Mouse (Mus musculus) gastrocnemius, adult 8-10 months (tissue): ENCODE results near the gene Gm20388. TPM values are rescaled to one million over a fixed set of nuclear protein-coding genes. Genes with fewer than 3 reads are reported as not detected.
A peak's percentile ranks its signal among the peaks of the same experiment; 100 is the strongest.

Source experiments
- DNase-seq, 2 experiments: peaks; one replicate each; pipeline ENCODE4 v3.0.0; 2022; ENCODE audit warnings: low spot score in 2 of 2
- total RNA-seq, 4 experiments: library from RNA; stranded (reverse); gene quantifications; 2 replicates each; pipeline ENCODE4 v1.2.4; 2022

The Gm20388 gene
- total RNA-seq, 4 experiments from 2014 or later: 4.4 to 20.0 (median 7.9) TPM; not detected in 1

- no peak for DNase-seq
These were observed 1168.6 kb downstream of the Gm20388 start for GRCm38 (mm10) chr8:121079201-121079600.

GRCm38 (mm10) chr8:121079944-121080343 is 1169.3 kb downstream of the Gm20388 start:
- DNase-seq: no peak

- DNase-seq: no peak
These were observed 1169.9 kb downstream of the Gm20388 start for GRCm38 (mm10) chr8:121080361-121081090.

DNA sequence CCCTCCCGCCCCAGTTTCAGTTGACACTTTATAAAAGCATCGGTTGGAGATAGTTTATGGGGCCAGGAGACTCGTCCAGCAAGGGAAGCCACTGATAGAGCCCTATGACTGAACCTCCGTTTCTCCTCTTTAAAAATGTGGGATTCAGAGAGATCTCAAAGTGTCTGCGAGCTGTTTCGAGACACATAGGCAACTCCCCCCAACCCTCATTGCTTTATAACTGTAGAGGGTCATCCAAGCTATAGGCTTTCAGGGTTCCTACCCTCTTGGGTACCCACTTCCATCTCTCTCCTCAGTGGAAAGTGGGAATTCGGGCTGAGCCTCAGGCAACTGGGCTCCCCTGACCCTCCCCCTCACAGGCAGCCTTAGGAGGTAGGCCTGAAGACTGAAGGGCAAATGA is 1170.8 kb downstream of the Gm20388 start:
- DNase-seq: no peak

- no peak for DNase-seq
These were observed 1171.8 kb downstream of the Gm20388 start for GRCm38 (mm10) chr8:121082218-121083092.

DNA sequence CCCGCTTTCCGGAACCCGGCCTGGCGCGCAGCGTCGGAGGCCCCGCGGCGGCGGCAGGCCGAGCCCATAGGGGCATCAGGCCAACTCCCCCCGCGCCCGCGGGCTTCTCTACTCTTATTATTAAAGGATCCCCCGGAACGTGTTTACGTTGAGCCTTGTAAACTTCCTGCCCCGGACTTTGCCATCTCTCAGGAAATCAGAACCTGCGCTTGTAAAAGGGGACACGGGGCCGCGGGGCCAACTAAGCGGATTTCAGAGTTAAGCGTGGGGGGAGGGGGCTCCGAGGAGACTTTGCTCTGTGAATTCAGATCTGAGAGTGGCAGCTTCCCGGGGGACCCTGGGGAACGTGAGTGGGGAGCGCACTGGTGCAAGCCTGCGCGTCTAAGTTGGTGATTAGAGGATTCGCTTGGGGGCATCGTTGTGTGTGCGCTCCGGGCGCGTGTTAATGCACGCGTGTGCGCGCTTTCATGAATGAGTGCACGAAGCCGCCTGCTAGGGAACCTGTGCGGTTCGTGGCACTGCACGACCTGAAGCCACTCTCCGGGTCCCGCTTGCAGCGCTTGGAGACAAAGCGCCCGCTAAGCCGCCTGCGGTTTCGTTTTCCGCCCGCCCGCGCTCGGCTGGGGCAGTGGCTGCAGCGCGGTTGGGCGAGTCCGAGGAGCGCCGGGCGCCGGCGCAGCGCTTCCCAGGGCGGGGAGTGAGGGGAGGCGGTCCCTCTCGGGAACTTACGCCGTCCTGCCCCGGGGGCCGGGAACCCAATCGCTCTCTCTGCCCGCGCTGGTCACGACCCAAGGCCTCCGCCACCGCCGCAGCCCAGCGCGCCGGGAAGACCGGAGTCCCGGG is 1172.7 kb downstream of the Gm20388 start:
- peak; percentile 25 to 30 for DNase-seq

DNA sequence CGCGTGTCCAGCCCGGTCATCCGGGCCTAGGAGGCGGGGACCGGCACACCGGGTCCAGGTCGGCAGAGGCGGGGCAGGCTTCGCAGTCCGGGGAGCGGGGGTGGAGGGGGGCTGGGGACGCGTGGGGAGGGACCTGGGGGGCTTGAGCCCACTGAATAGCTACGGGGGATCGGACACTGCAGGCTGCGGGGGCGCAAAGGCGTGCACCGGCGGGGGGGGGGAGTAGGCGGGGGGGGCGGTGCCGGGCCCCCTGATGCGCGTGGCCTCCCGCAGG is 1173.2 kb downstream of the Gm20388 start:
- DNase-seq: no peak

GRCm38 (mm10) chr8:121084210-121084951 is 1173.7 kb downstream of the Gm20388 start, which contains the start of gene Foxf1:
Foxf1 (plus strand) TSS chr8:121084386.
- DNase-seq: no peak

DNA sequence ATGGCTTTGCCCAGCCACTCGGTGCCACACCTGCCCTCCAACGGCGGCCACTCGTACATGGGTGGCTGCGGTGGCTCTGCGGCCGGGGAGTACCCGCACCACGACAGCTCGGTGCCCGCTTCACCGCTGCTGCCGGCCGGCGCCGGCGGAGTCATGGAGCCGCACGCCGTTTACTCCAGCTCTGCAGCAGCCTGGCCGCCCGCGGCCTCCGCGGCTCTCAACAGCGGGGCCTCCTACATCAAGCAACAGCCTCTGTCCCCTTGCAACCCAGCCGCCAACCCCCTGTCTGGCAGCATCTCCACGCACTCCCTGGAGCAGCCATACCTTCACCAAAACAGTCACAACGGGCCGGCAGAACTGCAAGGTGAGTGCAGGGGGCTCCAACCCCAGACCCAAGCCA is 1174.4 kb downstream of the Gm20388 start:
- DNase-seq: no peak

DNA sequence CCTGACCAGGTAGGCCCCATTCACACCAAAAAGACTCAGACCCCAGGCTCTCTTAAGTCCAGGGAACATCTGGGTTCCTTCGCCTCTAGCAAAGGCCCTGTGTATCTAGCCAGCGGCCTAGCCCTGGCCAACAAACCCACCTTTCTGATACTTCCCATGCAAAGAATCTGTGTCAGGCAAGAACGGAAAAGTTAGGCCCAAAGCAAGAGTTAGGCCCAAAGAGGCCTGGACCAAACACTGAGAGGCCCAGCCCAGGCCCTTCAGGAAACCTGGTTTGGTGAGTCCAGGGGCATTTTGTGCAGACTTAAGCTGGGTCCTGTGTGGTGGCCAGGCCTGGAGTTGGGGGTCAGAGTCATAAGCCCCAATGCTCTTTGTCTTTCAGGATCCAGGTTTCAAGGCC is 1174.9 kb downstream of the Gm20388 start:
- no peak for DNase-seq

- DNase-seq: no peak
These were observed 1175.6 kb downstream of the Gm20388 start for GRCm38 (mm10) chr8:121086004-121086900.

DNA sequence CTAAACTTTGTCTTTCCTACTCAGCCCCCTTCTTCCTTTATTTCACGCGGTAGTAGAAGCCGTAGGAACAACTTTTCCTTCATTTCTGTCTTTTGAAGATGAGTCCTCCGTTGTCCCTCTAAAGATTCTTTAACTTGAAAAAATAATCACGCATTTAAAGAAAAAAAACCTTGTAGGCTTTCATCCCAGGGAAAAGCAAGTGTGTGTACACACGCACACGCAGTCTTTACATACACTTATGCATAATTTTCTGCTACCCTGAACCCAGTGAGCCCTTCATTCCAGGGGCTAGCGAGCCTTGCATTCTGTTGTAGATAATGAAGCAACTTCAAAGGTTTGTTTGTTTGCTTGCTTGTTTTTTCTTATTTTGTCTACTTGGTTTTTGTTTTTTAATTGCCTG is 1177.6 kb downstream of the Gm20388 start:
- no peak for DNase-seq

DNA sequence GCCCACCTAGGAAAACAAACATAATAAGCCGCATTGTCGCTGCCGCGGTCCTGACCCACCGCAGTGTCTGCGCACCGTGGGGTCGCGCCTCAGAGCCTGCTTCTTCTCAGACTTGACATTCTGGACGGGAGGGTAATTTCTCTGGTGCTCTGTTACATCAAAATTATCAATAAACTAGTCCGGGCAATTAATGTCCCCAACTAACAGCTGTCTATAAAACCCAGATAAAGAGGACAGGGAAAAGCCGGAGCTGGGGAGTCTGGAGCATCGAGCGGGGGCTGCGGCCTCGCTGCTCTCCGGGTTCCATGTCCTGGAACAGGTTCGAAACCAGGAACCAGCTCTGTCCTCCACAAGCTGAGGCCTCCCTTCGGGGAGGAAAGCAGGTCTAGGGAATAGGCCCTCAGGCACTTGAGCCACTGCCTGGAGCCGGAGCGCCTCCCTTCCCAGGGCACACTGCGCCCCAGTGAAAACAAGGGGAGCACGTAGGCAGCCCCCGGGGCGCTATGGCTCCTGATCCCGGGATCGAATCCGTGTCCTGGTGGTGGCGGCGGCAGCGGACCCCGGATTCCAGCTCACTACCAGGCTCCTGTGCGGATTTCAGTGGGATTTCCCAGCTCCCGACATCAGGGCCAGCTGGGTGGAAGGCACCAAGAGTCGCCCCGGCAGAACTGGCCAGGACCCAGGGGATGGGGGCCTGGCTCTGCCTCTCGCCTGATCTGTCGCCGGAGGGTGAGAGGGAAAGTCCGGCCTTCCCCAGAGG is 1178.4 kb downstream of the Gm20388 start:
- no peak for DNase-seq

- DNase-seq: no peak
These were observed 1179.2 kb downstream of the Gm20388 start for GRCm38 (mm10) chr8:121089631-121090380.

DNA sequence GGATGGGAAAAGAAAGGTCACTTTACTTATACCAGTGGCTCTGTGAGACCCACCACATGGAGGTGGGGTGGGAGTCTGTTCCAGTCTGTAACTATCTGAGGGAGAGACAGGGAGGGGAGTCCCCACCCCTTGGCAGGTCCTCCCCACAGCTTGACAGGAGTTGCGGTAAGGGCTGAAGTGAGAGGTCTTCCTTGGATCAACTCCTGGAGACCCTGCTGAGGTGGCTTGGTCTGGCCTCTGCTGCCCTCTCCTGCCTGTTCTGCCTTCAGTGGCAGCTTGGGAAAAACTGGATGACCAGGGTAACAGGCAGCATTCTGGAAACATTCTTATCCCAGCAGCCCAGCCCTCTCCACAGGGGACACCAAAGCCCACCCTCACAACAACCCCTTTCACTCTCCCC is 1180.1 kb downstream of the Gm20388 start:
- no peak for DNase-seq

DNA sequence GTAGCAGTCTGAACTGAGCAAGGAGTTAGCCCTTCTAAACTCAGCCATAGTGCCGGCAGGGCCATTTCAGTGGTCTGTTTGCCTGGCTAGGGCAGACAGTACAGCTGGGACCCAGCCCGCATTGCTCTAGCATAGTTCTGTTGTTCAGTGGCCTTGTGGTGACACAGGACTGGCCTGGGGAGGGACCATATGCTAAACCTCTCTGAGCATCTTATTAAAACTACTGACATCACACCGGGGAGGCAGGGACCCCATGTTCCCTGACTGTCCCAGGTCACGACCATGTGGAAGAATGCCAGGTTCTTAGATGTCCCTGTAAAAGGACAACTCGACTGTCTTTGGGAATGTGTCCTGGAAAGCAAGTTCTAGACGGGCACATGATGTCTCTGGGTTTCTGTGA is 1181.5 kb downstream of the Gm20388 start:
- no peak for DNase-seq

DNA sequence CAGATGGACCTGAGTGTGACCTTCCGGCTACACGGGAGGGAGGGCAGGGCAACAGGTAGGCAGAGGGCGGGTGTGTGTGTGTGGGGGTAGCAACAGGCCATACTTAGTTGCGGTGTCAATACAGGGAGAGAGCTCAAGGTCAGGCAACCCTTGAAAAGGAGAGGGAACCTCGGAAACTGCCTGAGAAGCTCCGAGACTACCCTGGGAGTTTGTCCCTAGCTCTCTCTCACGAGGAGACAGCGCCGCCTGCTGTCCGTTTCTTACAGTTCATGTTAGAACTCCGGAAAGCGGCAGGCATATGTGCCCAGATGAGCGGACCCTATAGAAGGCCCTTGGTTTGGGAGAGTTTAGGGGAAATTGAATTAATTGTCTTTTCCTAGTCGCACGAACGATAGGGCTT is 1182.0 kb downstream of the Gm20388 start:
- DNase-seq: peak; percentile 52 to 59

DNA sequence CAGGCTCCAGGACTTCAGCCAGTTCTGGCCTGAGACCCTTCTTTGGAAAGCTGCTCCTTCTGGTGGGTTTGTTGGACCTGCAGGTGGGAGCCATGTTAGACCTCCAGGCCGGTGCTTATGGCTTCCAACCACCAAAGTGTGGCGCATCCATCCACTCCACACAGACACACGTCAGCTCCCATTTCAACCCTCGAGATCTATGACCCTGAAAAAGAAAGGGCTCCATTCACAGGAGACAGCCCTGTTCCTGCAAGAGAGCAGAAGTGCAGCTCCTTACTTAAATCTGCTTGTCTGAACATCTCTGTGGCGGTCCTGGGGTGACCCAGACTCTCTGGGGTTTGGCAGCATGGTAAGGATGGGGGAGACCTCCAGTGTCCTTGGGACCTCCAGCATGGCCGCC is 1182.9 kb downstream of the Gm20388 start:
- no peak for DNase-seq
